Mouse (Mus musculus): ENCODE results near the gene Fancl.

Gene Fancl

DNA sequence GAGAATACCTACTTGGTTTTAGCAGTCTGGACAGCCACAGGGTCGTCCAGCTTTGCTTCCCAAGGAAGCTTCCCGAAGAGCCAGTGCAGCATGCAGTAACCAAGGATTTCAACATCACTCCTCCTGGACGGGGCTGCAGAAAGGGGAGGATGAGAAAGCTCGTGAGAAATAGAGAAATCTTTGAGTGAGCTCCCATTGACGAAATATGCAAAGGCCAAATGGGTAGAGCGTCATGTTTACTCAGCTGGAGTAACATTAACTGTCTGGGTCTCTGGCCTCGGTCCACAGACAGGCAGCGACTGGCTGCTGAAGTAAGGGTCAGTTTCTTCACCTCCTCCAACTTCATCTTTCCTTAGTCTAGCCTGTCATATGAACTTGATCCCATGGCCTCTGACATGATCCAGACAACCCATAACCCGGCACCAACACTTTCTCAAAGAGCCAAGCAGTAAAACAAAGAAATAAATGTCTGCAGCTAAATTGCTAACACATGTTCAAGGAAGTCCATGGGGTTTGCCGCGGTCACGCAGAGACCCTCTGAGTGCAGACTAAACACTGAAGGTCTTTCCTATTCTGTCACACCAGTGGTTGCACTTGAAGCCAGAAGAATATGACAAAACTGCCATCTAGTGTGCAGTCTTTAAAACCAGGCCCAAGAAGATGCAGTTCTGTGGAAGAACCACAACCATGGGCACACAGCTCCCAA, 104.0 kb downstream of the Fancl start:
- peak; percentile 79 for DNase-seq (ENCODE audit: low read depth, low spot score)

DNA sequence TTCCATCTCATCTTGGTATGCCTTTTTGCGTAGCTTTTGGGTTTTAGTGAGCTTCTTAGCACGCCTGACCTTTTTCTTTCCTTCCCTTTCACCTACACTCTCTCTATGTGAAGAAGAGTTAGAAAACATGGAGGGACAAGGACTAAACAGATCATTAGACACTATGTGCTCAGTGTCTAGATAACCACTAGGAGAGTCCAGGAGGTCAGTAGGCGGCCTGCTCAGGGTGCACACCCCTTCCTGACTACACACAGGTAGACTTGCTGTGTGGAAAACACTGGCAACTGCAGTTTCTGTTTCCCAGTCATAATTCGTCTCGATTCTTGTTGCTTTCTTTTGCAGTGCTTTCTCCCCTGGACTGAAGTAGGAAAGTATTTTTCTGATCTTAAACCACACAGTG, 110.0 kb downstream of the Fancl start:
- no peak for DNase-seq (ENCODE audit: low read depth, low spot score)

DNA sequence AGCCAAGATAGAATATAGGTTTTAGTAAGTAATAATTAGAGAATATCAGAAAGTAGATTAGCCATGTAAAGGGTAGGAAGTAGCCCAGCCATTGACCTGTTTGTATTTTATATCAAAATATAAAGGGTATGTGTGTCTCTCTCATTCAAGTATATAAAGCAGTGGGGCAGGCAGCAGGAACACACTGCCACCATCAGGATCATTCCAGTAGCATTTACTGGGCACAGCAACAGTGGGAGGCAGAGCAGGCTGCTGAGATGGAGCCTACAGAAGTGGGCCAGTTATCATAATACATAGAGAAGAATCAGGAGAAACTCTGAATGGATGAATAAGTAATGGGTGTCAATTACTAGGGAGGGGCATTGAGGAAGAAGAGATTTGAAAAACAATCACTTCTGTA, 127.7 kb downstream of the Fancl start:
- DNase-seq (ENCODE audit: low read depth, low spot score): peak; percentile 18

DNA sequence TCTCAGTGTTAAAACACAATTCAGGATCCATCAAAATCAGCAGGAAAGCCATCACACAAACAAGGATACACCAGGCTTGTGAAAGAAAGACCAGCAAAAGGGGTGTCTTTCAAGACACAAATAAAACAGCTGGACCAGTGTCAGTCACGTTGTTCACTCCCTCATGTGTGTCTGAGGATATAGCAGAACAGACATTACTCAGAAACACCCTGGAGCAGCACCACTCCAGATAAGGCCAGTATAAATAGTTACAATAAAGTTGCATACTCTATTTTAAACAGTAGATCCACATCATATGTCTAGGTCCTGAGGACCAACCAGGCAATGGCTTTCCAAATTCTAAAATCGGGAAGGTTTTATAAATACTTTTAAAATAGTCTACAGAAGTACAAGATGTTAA, 130.2 kb downstream of the Fancl start:
- DNase-seq (ENCODE audit: low read depth, low spot score): no peak

DNA sequence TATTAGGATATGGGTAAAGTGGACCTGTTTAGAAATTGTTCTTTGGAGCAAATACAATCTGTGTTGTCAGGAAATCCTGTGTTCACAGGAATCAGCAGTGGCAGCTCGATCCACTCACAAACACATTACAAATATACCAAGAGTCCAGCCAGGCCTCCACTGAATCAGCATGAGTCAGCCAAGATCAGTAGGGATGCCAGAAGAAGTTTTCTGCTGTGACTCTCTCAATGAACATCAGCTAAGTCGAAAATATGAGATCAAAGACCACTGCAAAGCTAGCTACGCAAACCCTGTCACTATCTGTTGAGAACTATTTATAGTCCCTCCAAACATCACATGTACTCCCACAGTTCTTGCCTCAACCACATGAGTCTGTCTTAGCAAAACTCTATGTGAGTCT, 133.1 kb downstream of the Fancl start:
- DNase-seq (ENCODE audit: low read depth, low spot score): no peak

Measured in brain, adult 2 months (tissue).